9 mouse cellular contexts compared by ENCODE assay signal in genomic region chrX:44367646-44368521, GRCm38 (mm10). TPM values are rescaled to one million over a fixed set of nuclear protein-coding genes. Genes with fewer than 3 reads are reported as not detected.
DNase-seq lines count a peak whose midpoint lies in the region; ATAC-seq lines count a peak whose summit lies in the region.
"Had no signal": no experiment of that assay in that cellular context is flagged by ENCODE, and none has a peak within 500 bp of the region (broad histone marks: within the 10 kb centered on the region; RNA-seq: fewer than 3 reads in every experiment).

Gene Dcaf12l2 (minus strand): TSS chrX:44368342.

- H3K27ac ChIP-seq in heart, embryonic 11.5 days (ENCODE audit: low read depth, low read length), result no peak within 1 kb of the TSS

- WGBS in heart, embryonic 11.5 days (ENCODE audit: insufficient replicate concordance), result 14% methylated on average over 51 of the region's 57 CpGs

- no peaks in the 10 kb centered on the region for H3K9me3 ChIP-seq in heart, embryonic 11.5 days (replicated peaks; ENCODE audit: control insufficient read depth, low read length)

- intact Hi-C loops in heart, postnatal 25 days (cut with DNase I), result no loop called here

- H3K9ac ChIP-seq in heart, embryonic 11.5 days (ENCODE audit: low read depth, low read length), result peak within 1 kb of the TSS; percentile 62

- no peaks in the 10 kb centered on the region for H3K4me1 ChIP-seq in heart, embryonic 11.5 days (ENCODE audit: control insufficient read depth, insufficient read depth, low read length)

- no peak for DNase-seq in heart, postnatal 25 days (ENCODE audit: low spot score)
- DNase-seq in cerebellum, adult 8-10 months, result peak; percentile 2
- peak; percentile 35 for DNase-seq in forelimb bud, embryonic 11.5 days (ENCODE audit: low read depth, low spot score)
- DNase-seq in kidney, postnatal 14 days, result peak; percentile 0
- peak; percentile 3 for DNase-seq in lung, postnatal 10 days
- DNase-seq in right cerebral cortex, postnatal 4 days, result peak; percentile 17
- DNase-seq in urinary bladder, postnatal 25 days (ENCODE audit: low spot score), result no peak

- peak; percentile 67; the same call in 1 of the 2 replicates for ATAC-seq in heart, embryonic 11.5 days (replicated peaks; ENCODE audit: insufficient number of reproducible peaks, low FRiP score, low TSS enrichment)

- H3K27me3 ChIP-seq in heart, embryonic 11.5 days (ENCODE audit: control insufficient read depth, insufficient read depth, low read length), result no peaks in the 10 kb centered on the region

- H3K36me3 ChIP-seq in heart, embryonic 11.5 days (ENCODE audit: control insufficient read depth, insufficient read depth, low read length), result no peaks in the 10 kb centered on the region
- H3K36me3 ChIP-seq: G1E had no signal

- H3K4me3 ChIP-seq in heart, embryonic 11.5 days (ENCODE audit: low read depth, low read length), result peak within 1 kb of the TSS; percentile 43

- peak within 1 kb of the TSS; percentile 65 for H3K4me2 ChIP-seq in heart, embryonic 11.5 days

RNA-seq across cellular contexts. Expression of gene Dcaf12l2, which starts in this region (rescaled TPM):
- 1.5 and 2.1 TPM in 2 replicates for polyA plus RNA-seq in heart, embryonic 11.5 days (2014; fragmentation: Nextera tagmentation; extraction: Ambion mirVana)
- under 1 TPM in 1 of 2 experiments, not detected in 1; 0.14 TPM for total RNA-seq in heart, postnatal 25 days (2021)
- polyA plus RNA-seq: G1E had no signal

Comparison
In these comparisons a context has a peak if more than half of its experiments do, and no peak if none do; other contexts are left out.
1. DNase-seq: peak in cerebellum, adult 8-10 months (single experiment), forelimb bud, embryonic 11.5 days (single experiment), kidney, postnatal 14 days (single experiment), lung, postnatal 10 days (single experiment) and right cerebral cortex, postnatal 4 days (single experiment); none in heart, postnatal 25 days (single experiment) and urinary bladder, postnatal 25 days (single experiment).